Mouse (Mus musculus) limb, embryonic 10.5 days (tissue): ENCODE results near the gene Stac. TPM values are rescaled to one million over a fixed set of nuclear protein-coding genes. Genes with fewer than 3 reads are reported as not detected.

ENCODE experiments used
- DNase-seq: peaks from one replicate; pipeline ENCODE4 v3.0.0-alpha.2; 2017; ENCODE audit warnings: low spot score
- H3K27ac ChIP-seq: fragments of 300-500 bp; sonication (generic); 2 replicates; pipeline ENCODE4 v1.5.1; 2016; ENCODE audit warnings: mild to moderate bottlenecking
- H3K27me3 ChIP-seq: fragments of 300-500 bp; sonication (generic); 2 replicates; pipeline ENCODE4 v1.6.1; 2016; ENCODE audit warnings: low read depth, mild to moderate bottlenecking; ENCODE audit not compliant: poor library complexity, severe bottlenecking
- H3K36me3 ChIP-seq: fragments of 300-500 bp; sonication (generic); 2 replicates; pipeline ENCODE4 v1.6.1; 2016; ENCODE audit warnings: mild to moderate bottlenecking, moderate library complexity
- H3K4me1 ChIP-seq: fragments of 300-500 bp; sonication (generic); 2 replicates; pipeline ENCODE4 v1.6.1; 2016
- H3K4me3 ChIP-seq: fragments of 300-500 bp; sonication (generic); 2 replicates; pipeline ENCODE4 v1.5.1; 2016; ENCODE audit warnings: mild to moderate bottlenecking, moderate library complexity
- H3K9me3 ChIP-seq: fragments of 300-500 bp; sonication (generic); replicated peaks from 2 replicates; pipeline ENCODE4 v1.6.1; 2016; ENCODE audit warnings: mild to moderate bottlenecking
- WGBS: fragments of 180-500 bp; shearing (Covaris S2); methylation state at CpG from one replicate; pipeline ENCODE4 v1.1.7; 2016; 5-methylcytosine and 5-hydroxymethylcytosine counted together
- polyA plus RNA-seq: library from polyadenylated mRNA; unstranded; fragments of >200 nt; fragmentation: Nextera tagmentation; extraction: Ambion mirVana; gene quantifications from 2 replicates; pipeline ENCODE4 v1.2.1, GENCODE M21; 2016

Gene Stac
- polyA plus RNA-seq, 1 experiment from 2014 or later: 0.99 TPM

- no peak overlapping the region for H3K27ac ChIP-seq
- H3K4me3 ChIP-seq: no peak overlapping the region
- no peaks in the 10 kb centered on the region for H3K9me3 ChIP-seq
- H3K4me1 ChIP-seq: no peaks in the 10 kb centered on the region
- H3K36me3 ChIP-seq: no peaks in the 10 kb centered on the region
- WGBS: 39% methylated on average over 2 of the region's 2 CpGs
- H3K27me3 ChIP-seq: no peaks in the 10 kb centered on the region
- no peak for DNase-seq
These were observed 10.6 kb downstream of the Stac start for GRCm38 (mm10) chr9:111679516-111679915.

- Histone ChIP-seq H3K27ac (no peak overlapping the region), H3K36me3 (no peaks in the 10 kb centered on the region)
- 87% methylated on average over 6 of the region's 6 CpGs for WGBS
These were observed 20.3 kb downstream of the Stac start for GRCm38 (mm10) chr9:111669816-111670215.

DNA sequence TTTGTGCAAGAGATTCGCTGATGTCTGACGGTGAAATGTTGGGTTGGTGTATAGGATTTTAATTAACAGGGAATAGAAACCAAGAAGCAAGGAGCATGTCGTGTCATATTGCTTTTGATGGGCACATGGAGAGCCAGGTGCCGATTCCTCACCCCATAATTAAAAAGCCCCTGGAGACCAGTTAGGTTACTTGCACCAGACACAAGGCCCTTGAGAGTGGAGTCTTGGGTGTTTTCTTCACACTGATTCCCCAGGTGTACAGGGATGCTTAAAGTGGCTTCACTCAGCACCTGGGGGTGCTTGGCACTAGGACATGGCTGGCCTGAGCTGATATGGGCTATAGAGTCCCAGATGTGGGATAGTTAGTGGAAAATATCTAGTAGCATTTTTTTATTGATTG, 35.1 kb downstream of the Stac start:
- Histone ChIP-seq H3K36me3 (no peaks in the 10 kb centered on the region), H3K4me3 (no peak overlapping the region), H3K27me3 (no peaks in the 10 kb centered on the region), H3K27ac (no peak overlapping the region), H3K9me3 (no peaks in the 10 kb centered on the region), H3K4me1 (no peaks in the 10 kb centered on the region)
- 92% methylated on average over 4 of the region's 4 CpGs for WGBS
- DNase-seq: no peak

More at GRCm38 (mm10) chr9:111669816-111670215, 20.3 kb downstream of the Stac start:
- Histone ChIP-seq H3K9me3 (no peaks in the 10 kb centered on the region), H3K27me3 (no peaks in the 10 kb centered on the region), H3K4me1 (no peaks in the 10 kb centered on the region), H3K4me3 (no peak overlapping the region)
- DNase-seq: no peak

DNA sequence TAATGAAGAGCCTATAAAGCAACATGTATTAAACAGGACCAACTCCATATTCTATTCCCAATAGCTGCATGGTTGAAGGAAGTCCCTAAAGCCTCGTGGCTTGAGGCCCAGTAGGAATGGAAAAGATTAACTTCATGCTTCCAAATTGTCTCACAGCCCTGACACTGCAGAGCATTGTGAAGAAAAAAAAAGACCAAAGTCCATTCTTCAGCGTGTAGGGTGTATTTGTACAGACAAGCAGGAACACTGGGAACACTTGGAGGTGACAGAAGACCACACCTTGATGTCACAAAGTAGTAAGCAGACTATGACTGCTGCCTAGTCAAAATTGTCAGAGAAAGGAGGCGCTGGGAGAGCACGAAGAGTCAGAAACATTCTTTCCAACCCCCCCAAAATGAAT, 45.9 kb downstream of the Stac start:
- Histone ChIP-seq H3K9me3 (no peaks in the 10 kb centered on the region), H3K4me1 (no peaks in the 10 kb centered on the region), H3K27me3 (no peaks in the 10 kb centered on the region), H3K4me3 (no peak overlapping the region), H3K36me3 (no peaks in the 10 kb centered on the region), H3K27ac (no peak overlapping the region)
- DNase-seq: no peak
- 85% methylated on average over 4 of the region's 4 CpGs for WGBS

DNA sequence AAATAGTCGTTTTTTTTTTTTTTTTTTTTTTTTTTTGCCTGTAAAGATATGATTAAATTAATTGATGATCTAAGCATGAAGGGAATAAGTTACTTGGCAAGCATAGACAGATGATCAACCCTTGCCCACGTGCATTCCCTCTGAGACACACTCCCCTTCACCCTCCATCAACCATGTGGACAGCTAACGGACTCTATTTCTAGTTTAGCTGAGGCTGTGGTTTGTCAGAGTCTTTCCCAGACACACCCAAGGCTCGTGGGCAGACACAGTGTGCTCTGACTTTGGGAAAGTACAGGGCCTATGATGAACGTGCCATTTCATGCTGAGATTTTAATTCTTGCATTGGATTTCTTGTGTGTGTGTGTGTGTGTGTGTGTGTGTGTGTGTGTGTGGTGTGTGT, 46.8 kb downstream of the Stac start:
- Histone ChIP-seq H3K27me3 (no peaks in the 10 kb centered on the region), H3K4me1 (no peaks in the 10 kb centered on the region), H3K27ac (no peak overlapping the region), H3K36me3 (no peaks in the 10 kb centered on the region), H3K4me3 (no peak overlapping the region), H3K9me3 (no peaks in the 10 kb centered on the region)
- DNase-seq: no peak
- 82% methylated on average over 5 of the region's 5 CpGs for WGBS

DNA sequence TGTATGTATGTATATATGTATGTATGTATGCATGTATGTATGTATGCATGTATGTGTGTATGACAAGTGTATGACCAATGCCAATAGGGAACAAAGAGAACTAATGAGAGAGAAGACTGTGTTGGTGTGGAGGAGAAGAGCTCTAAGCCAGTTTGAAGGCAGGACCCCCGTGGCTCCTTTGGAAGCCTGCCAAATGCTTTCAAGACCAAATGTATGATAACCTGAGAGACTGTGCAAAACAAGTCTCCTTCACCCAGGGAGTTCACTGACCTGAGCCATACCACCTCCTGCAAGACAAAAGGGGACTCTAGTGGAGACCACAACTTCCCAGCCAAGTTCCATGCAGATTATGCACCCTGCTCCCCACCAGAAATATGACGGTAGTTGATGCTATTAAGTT, 52.5 kb downstream of the Stac start:
- H3K27ac ChIP-seq: no peak overlapping the region
- no peaks in the 10 kb centered on the region for H3K9me3 ChIP-seq
- no peaks in the 10 kb centered on the region for H3K4me1 ChIP-seq
- WGBS: 85% methylated on average over 2 of the region's 2 CpGs
- H3K4me3 ChIP-seq: no peak overlapping the region
- H3K36me3 ChIP-seq: no peaks in the 10 kb centered on the region
- no peaks in the 10 kb centered on the region for H3K27me3 ChIP-seq
- DNase-seq: no peak

DNA sequence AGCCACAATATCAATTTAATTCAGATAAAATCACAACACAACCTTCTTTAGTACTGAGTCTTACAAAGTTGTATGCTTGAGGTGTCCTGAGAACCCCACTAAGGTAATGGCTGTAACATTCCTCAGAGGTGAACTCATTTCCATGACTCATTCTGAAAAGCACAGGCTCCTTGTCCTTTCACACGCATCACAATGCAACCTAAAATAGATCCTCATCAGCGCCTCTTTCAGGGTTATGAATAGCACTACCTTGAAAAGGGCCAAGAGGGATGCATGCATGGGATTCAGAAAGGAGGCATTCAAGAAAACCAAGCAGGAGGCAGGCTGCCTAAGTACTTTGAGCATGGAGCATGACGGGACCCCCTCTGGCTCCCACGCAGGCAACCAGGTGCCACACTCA, 57.3 kb downstream of the Stac start:
- H3K4me1 ChIP-seq: no peaks in the 10 kb centered on the region
- H3K27ac ChIP-seq: no peak overlapping the region
- no peak overlapping the region for H3K4me3 ChIP-seq
- H3K9me3 ChIP-seq: no peaks in the 10 kb centered on the region
- no peaks in the 10 kb centered on the region for H3K27me3 ChIP-seq
- no peak for DNase-seq
- 80% methylated on average over 4 of the region's 4 CpGs for WGBS
- no peaks in the 10 kb centered on the region for H3K36me3 ChIP-seq

DNA sequence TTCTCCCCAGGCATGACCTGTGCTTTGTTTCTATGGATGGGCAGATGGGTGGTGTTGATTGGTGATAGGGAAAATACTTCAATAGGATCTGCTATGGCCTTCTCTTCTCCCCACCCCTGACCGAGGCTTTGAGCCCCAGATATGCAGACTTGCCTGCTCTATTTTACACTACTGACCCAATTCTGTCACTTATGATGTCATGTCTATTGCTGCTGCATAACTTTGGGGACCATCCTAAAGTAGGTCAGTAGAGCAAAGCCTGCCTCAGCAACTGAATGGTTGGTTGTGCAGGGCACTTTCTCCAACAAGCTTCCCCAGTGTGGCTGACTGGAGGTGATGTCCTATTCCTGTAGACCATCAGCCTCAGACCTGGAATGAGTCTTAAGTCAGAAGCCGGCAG, 69.0 kb downstream of the Stac start:
- no peak for DNase-seq
- 90% methylated on average over 2 of the region's 2 CpGs for WGBS
- Histone ChIP-seq H3K9me3 (no peaks in the 10 kb centered on the region), H3K4me3 (no peak overlapping the region), H3K36me3 (no peaks in the 10 kb centered on the region), H3K27ac (no peak overlapping the region), H3K4me1 (no peaks in the 10 kb centered on the region), H3K27me3 (no peaks in the 10 kb centered on the region)

GRCm38 (mm10) chr9:111611341-111611740, 78.8 kb downstream of the Stac start:
- Histone ChIP-seq H3K9me3 (no peaks in the 10 kb centered on the region), H3K27me3 (no peaks in the 10 kb centered on the region), H3K36me3 (no peaks in the 10 kb centered on the region), H3K4me3 (no peak overlapping the region), H3K4me1 (peaks cover 12% of the 10 kb centered on the region), H3K27ac (no peak overlapping the region)
- DNase-seq: no peak
- 66% methylated on average over 3 of the region's 3 CpGs for WGBS

GRCm38 (mm10) chr9:111608762-111609161, 81.4 kb downstream of the Stac start:
- no peaks in the 10 kb centered on the region for H3K9me3 ChIP-seq
- no peak overlapping the region for H3K4me3 ChIP-seq
- DNase-seq: no peak
- 63% methylated on average over 6 of the region's 6 CpGs for WGBS
- no peaks in the 10 kb centered on the region for H3K27me3 ChIP-seq
- peaks cover 12% of the 10 kb centered on the region for H3K4me1 ChIP-seq
- no peak overlapping the region for H3K27ac ChIP-seq
- no peaks in the 10 kb centered on the region for H3K36me3 ChIP-seq

- 96% methylated on average over 8 of the region's 8 CpGs for WGBS
- no peak overlapping the region for H3K4me3 ChIP-seq
- no peaks in the 10 kb centered on the region for H3K9me3 ChIP-seq
- H3K36me3 ChIP-seq: no peaks in the 10 kb centered on the region
- peaks cover 12% of the 10 kb centered on the region for H3K4me1 ChIP-seq
- H3K27ac ChIP-seq: no peak overlapping the region
- DNase-seq: no peak
- no peaks in the 10 kb centered on the region for H3K27me3 ChIP-seq
These were observed 83.5 kb downstream of the Stac start for GRCm38 (mm10) chr9:111606603-111607002.

- Histone ChIP-seq H3K9me3 (no peaks in the 10 kb centered on the region), H3K36me3 (no peaks in the 10 kb centered on the region), H3K4me1 (no peaks in the 10 kb centered on the region), H3K4me3 (no peak overlapping the region), H3K27ac (no peak overlapping the region), H3K27me3 (no peaks in the 10 kb centered on the region)
- 94% methylated on average over 2 of the region's 2 CpGs for WGBS
- DNase-seq: no peak
These were observed 102.6 kb downstream of the Stac start for GRCm38 (mm10) chr9:111587527-111587926.

- WGBS: 81% methylated on average over 9 of the region's 9 CpGs
- no peaks in the 10 kb centered on the region for H3K9me3 ChIP-seq
- no peak overlapping the region for H3K27ac ChIP-seq
- no peak for DNase-seq
- no peaks in the 10 kb centered on the region for H3K27me3 ChIP-seq
- H3K4me1 ChIP-seq: 0 out of 2 replicates have a peak, but pooled peaks cover 3% of the 10 kb centered on the region
- no peak overlapping the region for H3K4me3 ChIP-seq
- H3K36me3 ChIP-seq: no peaks in the 10 kb centered on the region
These were observed 111.4 kb downstream of the Stac start for GRCm38 (mm10) chr9:111578784-111579183.

- Histone ChIP-seq H3K27me3 (no peaks in the 10 kb centered on the region), H3K9me3 (no peaks in the 10 kb centered on the region), H3K4me3 (no peak overlapping the region), H3K36me3 (no peaks in the 10 kb centered on the region), H3K27ac (no peak overlapping the region), H3K4me1 (0 out of 2 replicates have a peak, but pooled peaks cover 3% of the 10 kb centered on the region)
- no peak for DNase-seq
- WGBS: 93% methylated on average over 6 of the region's 6 CpGs
These were observed 112.7 kb downstream of the Stac start for GRCm38 (mm10) chr9:111577453-111577852.
